Mouse (Mus musculus): ENCODE results near the gene Cd7.
"Not testable (repeated sequence)": the region's sequence is repeated elsewhere in the genome, so short reads cannot be mapped to it uniquely, and the experiment has no call there.

Gene Cd7

GRCm38 (mm10) chr11:121039302-121039701 lies at the start of gene Cd7:
Cd7 (minus strand) TSS chr11:121039418.
- peaks cover 33% of the 10 kb centered on the region for H3K27me3 ChIP-seq (ENCODE audit: insufficient read depth, low read length)
- H3K9me3 ChIP-seq (ENCODE audit: low read length): no peaks in the 10 kb centered on the region
- H3K4me3 ChIP-seq (replicated peaks; ENCODE audit: low read length): no peak within 1 kb of the TSS
- H3K36me3 ChIP-seq (ENCODE audit: insufficient read depth, low read length): no peaks in the 10 kb centered on the region
- TF ChIP-seq POU5F1 (IDR thresholded peaks at IDR 0.05; ENCODE audit: borderline replicate concordance, low read length) (no peak), CTCF (conservative IDR thresholded peaks at IDR 0.05; ENCODE audit: low read length) (no peak), NANOG (IDR thresholded peaks at IDR 0.05; ENCODE audit: borderline replicate concordance, low read length) (no peak)
- peaks cover 23% of the 10 kb centered on the region for H3K4me1 ChIP-seq (replicated peaks; ENCODE audit: low read depth, low read length)

GRCm38 (mm10) chr11:121088997-121089396 lies 49.8 kb upstream of the Cd7 start:
- TF ChIP-seq CTCF (conservative IDR thresholded peaks at IDR 0.05; ENCODE audit: low read length) (no peak), NANOG (IDR thresholded peaks at IDR 0.05; ENCODE audit: borderline replicate concordance, low read length) (no peak), POU5F1 (IDR thresholded peaks at IDR 0.05; ENCODE audit: borderline replicate concordance, low read length) (no peak)
- Histone ChIP-seq H3K9me3 (ENCODE audit: low read length) (no peaks in the 10 kb centered on the region), H3K4me1 (replicated peaks; ENCODE audit: low read depth, low read length) (no peaks in the 10 kb centered on the region), H3K27me3 (ENCODE audit: insufficient read depth, low read length) (no peaks in the 10 kb centered on the region), H3K4me3 (replicated peaks; ENCODE audit: low read length) (no peak overlapping the region), H3K36me3 (ENCODE audit: insufficient read depth, low read length) (no peaks in the 10 kb centered on the region)

GRCm38 (mm10) chr11:121086296-121086695 lies 47.1 kb upstream of the Cd7 start:
- Histone ChIP-seq H3K27me3 (ENCODE audit: insufficient read depth, low read length) (no peaks in the 10 kb centered on the region), H3K4me1 (replicated peaks; ENCODE audit: low read depth, low read length) (no peaks in the 10 kb centered on the region), H3K9me3 (ENCODE audit: low read length) (no peaks in the 10 kb centered on the region), H3K36me3 (ENCODE audit: insufficient read depth, low read length) (no peaks in the 10 kb centered on the region), H3K4me3 (replicated peaks; ENCODE audit: low read length) (no peak overlapping the region)
- TF ChIP-seq POU5F1 (IDR thresholded peaks at IDR 0.05; ENCODE audit: borderline replicate concordance, low read length) (no peak), NANOG (IDR thresholded peaks at IDR 0.05; ENCODE audit: borderline replicate concordance, low read length) (no peak), CTCF (conservative IDR thresholded peaks at IDR 0.05; ENCODE audit: low read length) (no peak)

GRCm38 (mm10) chr11:121085181-121085580 lies 46.0 kb upstream of the Cd7 start:
- Histone ChIP-seq H3K4me1 (replicated peaks; ENCODE audit: low read depth, low read length) (no peaks in the 10 kb centered on the region), H3K9me3 (ENCODE audit: low read length) (no peaks in the 10 kb centered on the region)
- TF ChIP-seq NANOG (IDR thresholded peaks at IDR 0.05; ENCODE audit: borderline replicate concordance, low read length): no peak
- TF ChIP-seq POU5F1 (IDR thresholded peaks at IDR 0.05; ENCODE audit: borderline replicate concordance, low read length): no peak
- TF ChIP-seq CTCF (conservative IDR thresholded peaks at IDR 0.05; ENCODE audit: low read length): no peak

GRCm38 (mm10) chr11:121082857-121083500 lies 43.8 kb upstream of the Cd7 start:
- no peak overlapping the region for H3K4me3 ChIP-seq (replicated peaks; ENCODE audit: low read length)
- TF ChIP-seq NANOG (IDR thresholded peaks at IDR 0.05; ENCODE audit: borderline replicate concordance, low read length) (no peak), POU5F1 (IDR thresholded peaks at IDR 0.05; ENCODE audit: borderline replicate concordance, low read length) (no peak), CTCF (conservative IDR thresholded peaks at IDR 0.05; ENCODE audit: low read length) (no peak)
- H3K27me3 ChIP-seq (ENCODE audit: insufficient read depth, low read length): no peaks in the 10 kb centered on the region
- H3K4me1 ChIP-seq (replicated peaks; ENCODE audit: low read depth, low read length): no peaks in the 10 kb centered on the region
- H3K9me3 ChIP-seq (ENCODE audit: low read length): no peaks in the 10 kb centered on the region
- H3K36me3 ChIP-seq (ENCODE audit: insufficient read depth, low read length): no peaks in the 10 kb centered on the region

More at GRCm38 (mm10) chr11:121085181-121085580, 46.0 kb upstream of the Cd7 start:
- H3K36me3 ChIP-seq (ENCODE audit: insufficient read depth, low read length): no peaks in the 10 kb centered on the region
- H3K4me3 ChIP-seq (replicated peaks; ENCODE audit: low read length): no peak overlapping the region
- no peaks in the 10 kb centered on the region for H3K27me3 ChIP-seq (ENCODE audit: insufficient read depth, low read length)

- TF ChIP-seq NANOG (IDR thresholded peaks at IDR 0.05; ENCODE audit: borderline replicate concordance, low read length) (no peak), POU5F1 (IDR thresholded peaks at IDR 0.05; ENCODE audit: borderline replicate concordance, low read length) (no peak), CTCF (conservative IDR thresholded peaks at IDR 0.05; ENCODE audit: low read length) (no peak)
- no peaks in the 10 kb centered on the region for H3K4me1 ChIP-seq (replicated peaks; ENCODE audit: low read depth, low read length)
- no peak overlapping the region for H3K4me3 ChIP-seq (replicated peaks; ENCODE audit: low read length)
- H3K9me3 ChIP-seq (ENCODE audit: low read length): peaks cover 7% of the 10 kb centered on the region
- H3K36me3 ChIP-seq (ENCODE audit: insufficient read depth, low read length): no peaks in the 10 kb centered on the region
- H3K27me3 ChIP-seq (ENCODE audit: insufficient read depth, low read length): no peaks in the 10 kb centered on the region
Observed at GRCm38 (mm10) chr11:121082250-121082649, 43.0 kb upstream of the Cd7 start.

GRCm38 (mm10) chr11:121081120-121081519 lies 41.9 kb upstream of the Cd7 start, which contains the start of gene Sectm1a:
Sectm1a (minus strand) TSS chr11:121081220.
- Histone ChIP-seq H3K4me1 (replicated peaks; ENCODE audit: low read depth, low read length) (no peaks in the 10 kb centered on the region), H3K9me3 (ENCODE audit: low read length) (peaks cover 18% of the 10 kb centered on the region), H3K36me3 (ENCODE audit: insufficient read depth, low read length) (no peaks in the 10 kb centered on the region), H3K4me3 (replicated peaks; ENCODE audit: low read length) (no peak within 1 kb of the TSS), H3K27me3 (ENCODE audit: insufficient read depth, low read length) (no peaks in the 10 kb centered on the region)
- no peak for TF ChIP-seq NANOG (IDR thresholded peaks at IDR 0.05; ENCODE audit: borderline replicate concordance, low read length)
- no peak for TF ChIP-seq CTCF (conservative IDR thresholded peaks at IDR 0.05; ENCODE audit: low read length)
- TF ChIP-seq POU5F1 (IDR thresholded peaks at IDR 0.05; ENCODE audit: borderline replicate concordance, low read length): no peak

- H3K4me3 ChIP-seq (replicated peaks; ENCODE audit: low read length): no peak overlapping the region
- H3K36me3 ChIP-seq (ENCODE audit: insufficient read depth, low read length): no peaks in the 10 kb centered on the region
- no peaks in the 10 kb centered on the region for H3K4me1 ChIP-seq (replicated peaks; ENCODE audit: low read depth, low read length)
- no peaks in the 10 kb centered on the region for H3K27me3 ChIP-seq (ENCODE audit: insufficient read depth, low read length)
- TF ChIP-seq CTCF (conservative IDR thresholded peaks at IDR 0.05; ENCODE audit: low read length) (no peak), NANOG (IDR thresholded peaks at IDR 0.05; ENCODE audit: borderline replicate concordance, low read length) (no peak), POU5F1 (IDR thresholded peaks at IDR 0.05; ENCODE audit: borderline replicate concordance, low read length) (no peak)
- H3K9me3 ChIP-seq (ENCODE audit: low read length): peaks cover 26% of the 10 kb centered on the region
Observed at GRCm38 (mm10) chr11:121080330-121080729, 41.1 kb upstream of the Cd7 start.

GRCm38 (mm10) chr11:121075655-121076054 lies 36.4 kb upstream of the Cd7 start:
- H3K4me1 ChIP-seq (replicated peaks; ENCODE audit: low read depth, low read length): no peaks in the 10 kb centered on the region
- no peaks in the 10 kb centered on the region for H3K36me3 ChIP-seq (ENCODE audit: insufficient read depth, low read length)
- H3K9me3 ChIP-seq (ENCODE audit: low read length): peaks cover 35% of the 10 kb centered on the region
- H3K27me3 ChIP-seq (ENCODE audit: insufficient read depth, low read length): no peaks in the 10 kb centered on the region
- H3K4me3 ChIP-seq (replicated peaks; ENCODE audit: low read length): no peak overlapping the region
- no peak for TF ChIP-seq POU5F1 (IDR thresholded peaks at IDR 0.05; ENCODE audit: borderline replicate concordance, low read length)
- no peak for TF ChIP-seq NANOG (IDR thresholded peaks at IDR 0.05; ENCODE audit: borderline replicate concordance, low read length)
- TF ChIP-seq CTCF (conservative IDR thresholded peaks at IDR 0.05; ENCODE audit: low read length): no peak

- not testable (repeated sequence) for H3K27me3 ChIP-seq (ENCODE audit: insufficient read depth, low read length); H3K36me3 ChIP-seq (ENCODE audit: insufficient read depth, low read length); H3K4me1 ChIP-seq (replicated peaks; ENCODE audit: low read depth, low read length); H3K4me3 ChIP-seq (replicated peaks; ENCODE audit: low read length)
- peaks cover 31% of the 10 kb centered on the region for H3K9me3 ChIP-seq (ENCODE audit: low read length)
Observed at GRCm38 (mm10) chr11:121069662-121070061, 30.4 kb upstream of the Cd7 start.
